Mouse (Mus musculus) cortical plate, adult 2 months (tissue): ENCODE data around the gene Ppm1e.

Experiments used
- CTCF ChIP-seq: fragments of 200-500 bp; IDR thresholded peaks from 2 replicates; pipeline ENCODE4 v1.5.1; 2011; ENCODE audit warnings: mild to moderate bottlenecking, control low read depth, low read length; ENCODE audit not compliant: insufficient read depth; ENCODE audit errors: extremely low read depth
- POLR2A ChIP-seq: fragments of 200-500 bp; IDR thresholded peaks from 2 replicates; pipeline ENCODE4 v1.6.1; 2011; ENCODE audit warnings: mild to moderate bottlenecking, low read length, control low read depth; ENCODE audit not compliant: insufficient read depth; ENCODE audit errors: extremely low read depth

DNA sequence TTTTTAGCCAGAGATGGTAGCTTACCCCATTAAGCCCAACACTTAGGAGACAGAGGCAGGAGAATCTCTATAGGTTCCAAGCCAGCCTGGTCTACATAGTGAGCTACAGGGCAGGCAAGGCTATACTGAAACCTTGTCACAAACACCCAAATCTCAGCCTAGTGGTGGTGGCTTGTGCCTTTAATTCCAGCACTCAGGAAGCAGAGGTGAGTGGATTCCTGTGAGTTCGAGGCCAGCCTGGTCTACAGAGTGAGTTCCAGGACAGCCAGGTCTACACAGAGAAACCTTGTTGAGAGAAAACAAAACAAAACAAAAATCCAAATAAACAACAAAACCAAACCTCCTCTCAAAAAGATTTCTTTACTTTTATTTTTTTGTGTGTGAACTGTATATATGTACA lies 4.0 kb downstream of the Ppm1e start:
- TF ChIP-seq CTCF (no peak), POLR2A (no peak)
